Mouse (Mus musculus) layer of hippocampus, postnatal 10 days (tissue): ENCODE measurements at regions not wholly inside any gene's neighbourhood (a gene's known extent, or its start where the extent isn't known, plus 50 kb on each side); places are given as distances from the start of the nearest gene placed in this dataset.
A peak's percentile ranks its signal among the peaks of the same experiment; 100 is the strongest.
"Not testable (repeated sequence)": the region's sequence is repeated elsewhere in the genome, so short reads cannot be mapped to it uniquely, and the experiment has no call there.

Experiments used
- DNase-seq, 2 experiments: peaks; one replicate each; pipeline ENCODE4 v3.0.0; 2021; ENCODE audit warnings: low spot score in 2 of 2

- DNase-seq, result no peak
These were observed 708.6 kb upstream of the Mms22l start for GRCm38 (mm10) chr4:23787417-23788204.

- no peak for DNase-seq
These were observed 672.7 kb upstream of the Mms22l start for GRCm38 (mm10) chr4:23823516-23823915.

GRCm38 (mm10) chr4:23826885-23827284 is 669.4 kb upstream of the Mms22l start:
- DNase-seq, result no peak

GRCm38 (mm10) chr4:23832385-23833164 is 663.7 kb upstream of the Mms22l start:
- peak in 1 of 2 experiments; percentile 26 for DNase-seq

GRCm38 (mm10) chr4:23843609-23844287 is 652.5 kb upstream of the Mms22l start:
- no peak for DNase-seq

- DNase-seq, result no peak
These were observed 651.8 kb upstream of the Mms22l start for GRCm38 (mm10) chr4:23844288-23844971.

GRCm38 (mm10) chr4:23845263-23845662 is 651.0 kb upstream of the Mms22l start:
- DNase-seq, result no peak

GRCm38 (mm10) chr4:23850640-23851039 is 645.6 kb upstream of the Mms22l start:
- DNase-seq, result no peak

- DNase-seq, result peak; percentile 9 to 15
These were observed 633.8 kb upstream of the Mms22l start for GRCm38 (mm10) chr4:23862437-23862836.

GRCm38 (mm10) chr4:23880007-23880406 is 616.2 kb upstream of the Mms22l start:
- DNase-seq, result peak in 1 of 2 experiments; percentile 14

- peak; percentile 20 to 30 for DNase-seq
These were observed 582.9 kb upstream of the Mms22l start for GRCm38 (mm10) chr4:23913396-23913795.

GRCm38 (mm10) chr4:23913822-23914221 is 582.4 kb upstream of the Mms22l start:
- DNase-seq, result no peak

- no peak for DNase-seq
These were observed 581.8 kb upstream of the Mms22l start for GRCm38 (mm10) chr4:23914423-23914822.

- no peak for DNase-seq
These were observed 574.7 kb upstream of the Mms22l start for GRCm38 (mm10) chr4:23921520-23921919.

GRCm38 (mm10) chr4:23954140-23954539 is 542.1 kb upstream of the Mms22l start:
- DNase-seq, result no peak

GRCm38 (mm10) chr4:23982193-23982592 is 514.1 kb upstream of the Mms22l start:
- DNase-seq, result not testable (repeated sequence)

GRCm38 (mm10) chr4:23982790-23983451 is 513.3 kb upstream of the Mms22l start:
- DNase-seq, result peak; percentile 10 to 20

GRCm38 (mm10) chr4:23983452-23983805 is 512.8 kb upstream of the Mms22l start:
- DNase-seq, result peak in 1 of 2 experiments; percentile 13

- no peak for DNase-seq
These were observed 512.2 kb upstream of the Mms22l start for GRCm38 (mm10) chr4:23984005-23984404.

GRCm38 (mm10) chr4:23985956-23986355 is 510.3 kb upstream of the Mms22l start:
- DNase-seq, result no peak

GRCm38 (mm10) chr4:23993823-23994222 is 502.4 kb upstream of the Mms22l start:
- no peak for DNase-seq
